Mouse (Mus musculus): ENCODE results near the gene Pdzrn3. TPM values are rescaled to one million over a fixed set of nuclear protein-coding genes. Genes with fewer than 3 reads are reported as not detected.

Gene Pdzrn3
- total and polyA plus RNA-seq, 2 experiments from 2014 or later = 11.2 to 35.3 TPM

GRCm38 (mm10) chr6:101334495-101334894 lies 43.2 kb downstream of the Pdzrn3 start:
- Histone ChIP-seq H3K4me3 (ENCODE audit: low read length) (no peak overlapping the region), H3K27ac (no peak overlapping the region), H3K4me1 (ENCODE audit: insufficient read depth, low read length) (no peaks in the 10 kb centered on the region), H3K4me2 (ENCODE audit: low read depth, low read length) (no peak overlapping the region), H3K27me3 (ENCODE audit: insufficient read depth, low read length) (no peaks in the 10 kb centered on the region), H3K9me3 (ENCODE audit: low read length) (no peaks in the 10 kb centered on the region), H3K9ac (replicated peaks; ENCODE audit: low read length) (no peak overlapping the region), H3K36me3 (ENCODE audit: insufficient read depth, low read length) (no peaks in the 10 kb centered on the region)
- no peak for DNase-seq (ENCODE audit: low spot score)
- TF ChIP-seq CTCF (IDR thresholded peaks at IDR 0.05; ENCODE audit: low read depth) = no peak
- 88% methylated on average over 3 of the region's 3 CpGs for WGBS
- no peak for ATAC-seq

GRCm38 (mm10) chr6:101330392-101330791 lies 47.3 kb downstream of the Pdzrn3 start:
- H3K27me3 ChIP-seq (ENCODE audit: insufficient read depth, low read length) = no peaks in the 10 kb centered on the region
- no peaks in the 10 kb centered on the region for H3K4me1 ChIP-seq (ENCODE audit: insufficient read depth, low read length)
- no peak overlapping the region for H3K27ac ChIP-seq
- no peak for ATAC-seq
- H3K9ac ChIP-seq (replicated peaks; ENCODE audit: low read length) = no peak overlapping the region
- H3K4me2 ChIP-seq (ENCODE audit: low read depth, low read length) = no peak overlapping the region
- H3K9me3 ChIP-seq (ENCODE audit: low read length) = no peaks in the 10 kb centered on the region
- no peak for TF ChIP-seq CTCF (IDR thresholded peaks at IDR 0.05; ENCODE audit: low read depth)
- no peak overlapping the region for H3K4me3 ChIP-seq (ENCODE audit: low read length)
- DNase-seq (ENCODE audit: low spot score) = no peak
- H3K36me3 ChIP-seq (ENCODE audit: insufficient read depth, low read length) = no peaks in the 10 kb centered on the region
- WGBS = 76% methylated on average over 5 of the region's 5 CpGs

- DNase-seq (ENCODE audit: low spot score) = no peak
- Histone ChIP-seq H3K4me3 (ENCODE audit: low read length) (no peak overlapping the region), H3K27me3 (ENCODE audit: insufficient read depth, low read length) (no peaks in the 10 kb centered on the region), H3K4me1 (ENCODE audit: insufficient read depth, low read length) (no peaks in the 10 kb centered on the region), H3K36me3 (ENCODE audit: insufficient read depth, low read length) (no peaks in the 10 kb centered on the region), H3K9ac (replicated peaks; ENCODE audit: low read length) (no peak overlapping the region), H3K4me2 (ENCODE audit: low read depth, low read length) (no peak overlapping the region), H3K9me3 (ENCODE audit: low read length) (no peaks in the 10 kb centered on the region), H3K27ac (no peak overlapping the region)
- 52% methylated on average over 6 of the region's 6 CpGs for WGBS
- no peak for TF ChIP-seq CTCF (IDR thresholded peaks at IDR 0.05; ENCODE audit: low read depth)
- no peak for ATAC-seq
Observed at GRCm38 (mm10) chr6:101329499-101329898, 48.2 kb downstream of the Pdzrn3 start.

- no peaks in the 10 kb centered on the region for H3K27me3 ChIP-seq (ENCODE audit: insufficient read depth, low read length)
- no peaks in the 10 kb centered on the region for H3K36me3 ChIP-seq (ENCODE audit: insufficient read depth, low read length)
- H3K4me1 ChIP-seq (ENCODE audit: insufficient read depth, low read length) = no peaks in the 10 kb centered on the region
- ATAC-seq (no peak), DNase-seq (ENCODE audit: low spot score) (no peak)
- H3K27ac ChIP-seq = no peak overlapping the region
- no peak overlapping the region for H3K4me3 ChIP-seq (ENCODE audit: low read length)
- TF ChIP-seq CTCF (IDR thresholded peaks at IDR 0.05; ENCODE audit: low read depth) = no peak
- WGBS = 53% methylated on average over 5 of the region's 6 CpGs
- H3K9ac ChIP-seq (replicated peaks; ENCODE audit: low read length) = no peak overlapping the region
- H3K4me2 ChIP-seq (ENCODE audit: low read depth, low read length) = no peak overlapping the region
- no peaks in the 10 kb centered on the region for H3K9me3 ChIP-seq (ENCODE audit: low read length)
Observed at GRCm38 (mm10) chr6:101328514-101328913, 49.2 kb downstream of the Pdzrn3 start.

- Histone ChIP-seq H3K27me3 (ENCODE audit: insufficient read depth, low read length) (no peaks in the 10 kb centered on the region), H3K4me1 (ENCODE audit: insufficient read depth, low read length) (no peaks in the 10 kb centered on the region), H3K4me2 (ENCODE audit: low read depth, low read length) (no peak overlapping the region), H3K36me3 (ENCODE audit: insufficient read depth, low read length) (no peaks in the 10 kb centered on the region), H3K4me3 (ENCODE audit: low read length) (no peak overlapping the region), H3K9ac (replicated peaks; ENCODE audit: low read length) (no peak overlapping the region), H3K9me3 (ENCODE audit: low read length) (no peaks in the 10 kb centered on the region), H3K27ac (no peak overlapping the region)
- DNase-seq (ENCODE audit: low spot score) = no peak
- TF ChIP-seq CTCF (IDR thresholded peaks at IDR 0.05; ENCODE audit: low read depth) = no peak
- ATAC-seq = no peak
- WGBS = 87% methylated on average over 5 of the region's 5 CpGs
Observed at GRCm38 (mm10) chr6:101327741-101328140, 50.0 kb downstream of the Pdzrn3 start.

GRCm38 (mm10) chr6:101327196-101327595 lies 50.5 kb downstream of the Pdzrn3 start:
- no peak overlapping the region for H3K27ac ChIP-seq
- no peak for ATAC-seq

GRCm38 (mm10) chr6:101325842-101326639 lies 51.7 kb downstream of the Pdzrn3 start:
- Histone ChIP-seq H3K4me2 (ENCODE audit: low read depth, low read length) (no peak overlapping the region), H3K9me3 (ENCODE audit: low read length) (no peaks in the 10 kb centered on the region), H3K9ac (replicated peaks; ENCODE audit: low read length) (no peak overlapping the region), H3K4me1 (ENCODE audit: insufficient read depth, low read length) (no peaks in the 10 kb centered on the region), H3K27me3 (ENCODE audit: insufficient read depth, low read length) (no peaks in the 10 kb centered on the region), H3K36me3 (ENCODE audit: insufficient read depth, low read length) (no peaks in the 10 kb centered on the region), H3K4me3 (ENCODE audit: low read length) (no peak overlapping the region), H3K27ac (no peak overlapping the region)
- TF ChIP-seq CTCF (IDR thresholded peaks at IDR 0.05; ENCODE audit: low read depth) = no peak
- WGBS = 79% methylated on average over 3 of the region's 3 CpGs
- DNase-seq (ENCODE audit: low spot score) (no peak), ATAC-seq (no peak)

More at GRCm38 (mm10) chr6:101327196-101327595, 50.5 kb downstream of the Pdzrn3 start:
- no peaks in the 10 kb centered on the region for H3K9me3 ChIP-seq (ENCODE audit: low read length)
- no peak overlapping the region for H3K4me3 ChIP-seq (ENCODE audit: low read length)
- DNase-seq (ENCODE audit: low spot score) = no peak
- 60% methylated on average over 3 of the region's 3 CpGs for WGBS
- no peaks in the 10 kb centered on the region for H3K27me3 ChIP-seq (ENCODE audit: insufficient read depth, low read length)
- H3K36me3 ChIP-seq (ENCODE audit: insufficient read depth, low read length) = no peaks in the 10 kb centered on the region
- no peak overlapping the region for H3K4me2 ChIP-seq (ENCODE audit: low read depth, low read length)
- no peaks in the 10 kb centered on the region for H3K4me1 ChIP-seq (ENCODE audit: insufficient read depth, low read length)
- H3K9ac ChIP-seq (replicated peaks; ENCODE audit: low read length) = no peak overlapping the region
- TF ChIP-seq CTCF (IDR thresholded peaks at IDR 0.05; ENCODE audit: low read depth) = no peak

Measured in hindbrain, postnatal 0 days (tissue).